Mouse (Mus musculus) gastrocnemius, adult 8-10 months (tissue): Measurements from ENCODE around the gene Zfp617. TPM values are rescaled to one million over a fixed set of nuclear protein-coding genes. Genes with fewer than 3 reads are reported as not detected.
"Not testable (repeated sequence)": the region's sequence is repeated elsewhere in the genome, so short reads cannot be mapped to it uniquely, and the experiment has no call there.

Experiments
- DNase-seq, 2 experiments: peaks; one replicate each; pipeline ENCODE4 v3.0.0; 2022; ENCODE audit warnings: low spot score in 2 of 2
- total RNA-seq, 4 experiments: library from RNA; stranded (reverse); gene quantifications; 2 replicates each; pipeline ENCODE4 v1.2.4; 2022

The Zfp617 gene
- total RNA-seq, 4 experiments from 2014 or later, result 17.1 to 20.4 (median 18.5) TPM

DNA sequence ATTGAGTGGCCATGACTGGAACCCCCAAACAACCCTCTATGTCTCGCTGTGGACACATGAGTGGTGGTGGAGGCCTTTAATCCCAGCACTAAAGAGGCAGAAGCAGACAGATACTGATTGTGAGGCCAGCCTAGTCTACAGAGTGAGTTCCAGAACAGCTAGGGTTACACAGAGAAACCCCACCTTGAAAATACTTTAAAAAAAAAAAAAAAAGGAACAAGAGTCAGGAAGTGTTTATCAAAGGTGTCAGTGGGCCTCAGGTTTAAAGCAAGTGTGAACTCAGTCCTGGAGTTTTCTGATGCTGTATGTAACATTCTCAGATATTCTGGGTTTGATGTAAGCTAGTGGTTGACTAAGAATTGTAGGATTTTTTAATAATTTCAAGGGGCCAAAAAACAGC is 44.1 kb downstream of the Zfp617 start:
- no peak for DNase-seq

DNA sequence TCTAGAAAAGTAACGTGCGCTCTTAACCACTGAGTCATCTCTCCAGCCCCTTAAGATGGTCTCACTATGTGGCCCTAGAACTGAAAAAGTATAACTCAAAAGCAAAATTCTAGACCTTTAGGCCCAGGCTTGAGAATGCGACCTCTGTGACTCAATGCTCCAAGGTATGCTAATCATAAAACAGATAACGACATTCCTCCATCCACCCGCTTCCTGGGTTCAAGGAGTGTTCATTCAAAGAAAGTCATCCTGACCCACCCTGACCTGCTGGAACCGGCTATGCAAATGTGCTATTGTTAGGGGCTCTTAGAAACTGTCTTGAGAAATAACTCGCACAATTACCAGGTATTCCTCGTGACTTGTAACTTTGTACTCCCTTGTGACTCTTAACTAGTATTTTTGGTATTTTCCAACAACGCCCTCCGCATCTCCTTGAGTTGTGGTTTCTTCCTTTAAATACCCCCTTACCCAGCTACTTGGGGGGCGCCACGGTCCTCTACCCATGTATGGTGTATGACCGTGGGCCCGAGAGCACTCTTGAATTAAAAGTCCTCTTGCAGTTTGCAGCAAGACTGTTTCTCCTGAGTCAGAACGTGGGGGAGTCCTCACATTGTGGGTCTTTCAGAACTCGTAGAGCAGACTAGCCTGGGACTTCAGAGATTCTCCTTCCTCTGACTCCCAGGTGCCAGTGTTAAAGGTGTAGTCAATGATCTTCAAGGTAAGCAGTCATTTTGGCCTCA is 44.7 kb downstream of the Zfp617 start:
- not testable (repeated sequence) for DNase-seq

DNA sequence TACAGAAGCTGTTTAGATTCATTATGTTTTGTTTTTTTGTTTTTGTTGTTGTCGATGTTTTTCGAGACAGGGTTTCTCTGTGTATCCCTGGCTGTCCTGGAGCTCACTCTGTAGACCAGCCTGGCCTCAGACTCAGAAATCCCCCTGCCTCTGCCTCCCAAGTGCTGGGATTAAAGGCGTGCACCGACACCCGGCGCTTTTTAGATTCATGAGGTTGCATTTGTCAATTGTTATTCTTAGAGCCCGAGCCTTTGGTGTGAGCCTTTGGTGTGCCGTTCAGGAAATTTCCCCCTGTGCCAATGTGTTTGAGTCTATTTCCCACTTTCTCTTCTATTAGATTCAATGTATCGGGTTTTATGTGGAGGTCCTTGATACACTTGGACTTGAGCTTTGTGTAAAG is 46.2 kb downstream of the Zfp617 start:
- DNase-seq, result no peak

DNA sequence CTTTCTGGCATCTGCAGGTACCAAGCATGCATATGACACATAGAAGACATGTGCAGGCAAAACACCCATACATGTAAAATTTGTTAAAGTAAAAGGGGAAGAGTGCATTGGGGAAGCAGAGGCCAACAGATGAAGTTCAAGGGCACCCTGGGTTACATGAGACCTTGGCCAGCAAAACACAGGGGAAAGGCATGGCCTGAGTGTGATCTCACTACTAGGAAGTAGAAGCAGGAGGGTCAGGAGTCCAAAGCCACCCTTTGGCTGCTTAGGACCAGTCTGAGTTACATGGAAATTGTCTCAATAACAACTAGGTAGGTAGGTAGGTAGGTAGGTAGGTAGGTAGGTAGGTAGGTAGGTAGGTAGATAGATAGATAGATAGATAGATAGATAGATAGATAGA is 52.0 kb downstream of the Zfp617 start:
- DNase-seq, result no peak

DNA sequence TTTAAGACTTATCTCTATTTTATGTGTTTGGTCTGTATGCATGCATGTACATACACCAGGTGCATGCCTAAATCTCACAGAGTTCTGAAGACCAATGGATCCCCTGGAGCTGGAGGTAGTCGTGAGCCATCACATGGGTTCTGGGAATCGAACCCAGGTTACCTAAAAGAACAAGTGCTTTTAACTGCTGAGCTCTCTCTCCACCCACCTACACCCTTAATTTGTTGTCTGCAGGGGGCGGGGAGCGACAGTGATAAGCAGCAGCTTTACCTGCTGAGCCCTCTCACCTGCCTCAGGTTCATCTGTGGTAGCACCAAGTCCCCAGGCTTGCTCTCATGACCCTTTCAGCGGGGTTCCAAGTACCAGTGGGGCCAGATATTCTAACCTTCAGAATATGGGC is 53.4 kb downstream of the Zfp617 start:
- DNase-seq, result no peak

DNA sequence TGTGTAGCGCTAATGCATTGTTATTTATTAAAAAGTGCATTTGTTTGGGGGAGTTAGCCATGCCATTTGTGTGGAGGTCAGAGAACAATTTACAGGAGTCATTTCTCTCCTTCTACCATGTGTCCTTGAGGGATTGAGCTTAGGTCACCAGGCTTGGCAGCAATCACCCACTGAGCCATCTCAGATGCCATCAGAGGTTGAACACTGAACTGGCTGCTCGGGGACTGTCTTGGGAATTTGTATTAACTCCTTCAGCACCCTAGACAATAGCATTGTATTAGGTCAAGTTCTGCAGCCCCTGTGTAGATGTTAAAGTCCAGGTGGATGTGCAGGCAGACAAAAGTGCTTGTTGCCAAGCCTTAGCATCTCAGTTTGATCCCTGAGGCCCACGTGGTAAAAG is 55.6 kb downstream of the Zfp617 start:
- DNase-seq, result no peak

DNA sequence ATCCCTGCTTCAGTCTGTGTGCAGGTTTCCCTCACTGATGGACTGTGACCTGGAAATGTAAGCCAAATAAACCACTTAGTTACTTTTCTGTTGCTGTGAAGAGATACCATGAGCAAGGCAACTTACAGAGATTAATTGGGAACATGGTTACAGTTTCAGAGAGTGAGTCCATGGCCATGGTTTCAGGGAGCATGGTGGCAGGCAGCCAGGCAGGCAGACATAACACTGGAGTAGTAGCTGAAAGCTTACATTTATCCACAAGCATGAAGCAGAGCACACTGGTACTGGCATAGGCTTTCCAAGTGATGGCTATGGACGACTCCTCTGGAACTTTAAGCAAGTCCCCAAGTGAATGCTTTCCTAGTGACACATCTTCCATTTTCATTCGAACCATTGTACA is 56.7 kb downstream of the Zfp617 start:
- no peak for DNase-seq

DNA sequence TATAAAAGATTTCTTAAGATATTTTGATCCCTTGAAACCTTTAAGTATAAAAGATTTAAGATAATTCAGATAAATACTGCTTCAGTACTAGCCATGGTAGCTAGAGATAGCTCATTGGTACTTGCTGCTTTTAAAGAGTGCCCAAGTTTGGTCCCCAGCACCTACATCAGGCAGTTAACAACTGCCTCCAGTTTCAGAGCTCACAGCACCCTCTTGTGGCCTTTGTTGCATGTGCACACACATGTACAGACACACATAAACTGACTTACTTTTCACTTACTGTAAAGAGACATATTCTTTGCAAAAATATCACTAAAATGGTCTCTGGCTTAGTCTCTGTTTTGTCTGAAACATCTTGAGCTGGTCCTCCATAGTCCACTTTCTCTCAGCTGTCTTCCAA is 58.0 kb downstream of the Zfp617 start:
- no peak for DNase-seq

DNA sequence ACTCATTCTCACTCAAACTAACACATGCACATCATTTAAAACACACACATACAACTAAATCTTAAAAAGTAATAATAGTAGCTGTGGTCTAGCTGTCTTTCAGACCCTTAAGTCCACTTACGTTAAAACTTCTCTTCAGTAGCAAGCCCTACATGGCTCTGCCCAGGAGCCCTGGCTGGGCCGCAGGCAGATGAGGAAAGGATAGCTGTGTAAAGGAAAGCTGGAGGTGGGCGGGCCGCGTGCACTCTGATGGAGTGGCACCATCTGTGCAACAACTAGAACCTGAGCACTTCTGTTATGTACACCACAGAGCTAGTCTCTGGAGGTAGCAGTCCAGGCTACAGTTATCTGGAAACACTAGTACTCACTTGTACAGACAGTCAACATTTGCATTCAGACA is 58.8 kb downstream of the Zfp617 start:
- no peak for DNase-seq

DNA sequence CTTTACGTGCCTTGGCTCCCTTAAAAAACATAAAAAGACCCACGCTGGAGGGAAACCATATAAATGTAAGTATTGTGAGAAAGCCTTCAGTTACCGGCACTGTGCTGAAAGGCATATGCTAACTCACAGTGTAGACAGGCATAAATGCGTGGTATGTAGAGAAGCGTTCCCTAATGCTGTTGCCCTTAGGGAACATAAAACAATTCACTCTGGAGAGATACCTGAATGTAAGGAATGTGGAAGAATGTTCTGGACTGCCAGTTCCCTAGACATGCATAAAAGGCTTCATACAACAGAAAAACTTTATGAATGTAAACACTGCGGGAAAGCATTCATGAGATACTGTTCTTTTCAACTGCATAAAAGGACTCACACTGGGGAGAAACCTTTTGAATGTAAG is 59.7 kb downstream of the Zfp617 start:
- no peak for DNase-seq

DNA sequence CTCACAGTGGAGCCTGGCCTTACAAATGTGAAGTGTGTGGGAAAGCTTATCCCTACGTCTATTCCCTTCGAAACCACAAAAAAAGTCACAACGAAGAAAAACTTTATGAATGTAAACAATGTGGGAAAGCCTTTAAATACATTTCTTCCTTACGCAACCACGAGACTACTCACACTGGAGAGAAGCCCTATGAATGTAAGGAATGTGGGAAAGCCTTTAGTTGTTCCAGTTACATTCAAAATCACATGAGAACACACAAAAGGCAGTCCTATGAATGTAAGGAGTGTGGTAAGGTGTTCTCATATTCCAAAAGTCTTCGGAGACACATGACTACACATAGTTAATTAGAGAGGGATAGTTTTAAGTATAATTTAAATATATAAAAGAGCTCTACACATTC is 60.2 kb downstream of the Zfp617 start:
- DNase-seq, result no peak

DNA sequence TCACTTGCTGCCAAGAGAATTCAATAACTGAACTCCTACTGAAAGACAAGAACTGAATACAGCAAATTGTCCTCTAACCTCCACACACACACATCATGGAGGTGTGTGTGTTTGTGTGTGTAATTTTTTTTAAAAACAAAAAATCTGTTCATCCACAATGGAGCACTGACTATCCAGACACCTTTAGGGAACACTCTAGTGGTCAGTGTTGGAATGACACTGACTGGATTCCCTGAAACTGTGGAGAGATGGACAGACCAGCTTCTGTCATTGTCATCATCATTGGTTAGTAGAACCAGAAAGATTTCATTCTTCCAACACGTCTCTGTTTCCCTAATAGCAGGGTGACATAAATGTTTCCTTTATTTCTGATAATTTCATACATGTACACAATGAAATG is 63.5 kb downstream of the Zfp617 start:
- DNase-seq, result no peak

DNA sequence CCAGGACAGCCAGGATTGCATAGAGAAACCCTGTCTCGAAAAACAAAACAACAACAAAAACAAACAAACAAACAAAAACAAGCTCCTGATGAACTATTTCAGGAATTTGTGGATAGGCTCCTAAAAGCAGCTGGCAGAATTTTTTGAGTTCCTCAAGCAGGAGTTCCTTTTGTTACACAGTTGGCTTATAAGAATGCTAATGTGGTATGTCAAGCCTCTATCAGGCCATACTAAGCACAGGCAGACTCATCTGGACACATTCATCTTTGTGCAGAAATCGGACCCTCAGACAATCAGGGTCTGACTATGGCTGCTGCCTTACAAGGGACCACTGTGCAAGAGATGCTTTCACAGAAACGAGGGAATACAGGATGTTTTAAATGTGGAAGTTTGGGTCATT is 65.8 kb downstream of the Zfp617 start:
- no peak for DNase-seq

DNA sequence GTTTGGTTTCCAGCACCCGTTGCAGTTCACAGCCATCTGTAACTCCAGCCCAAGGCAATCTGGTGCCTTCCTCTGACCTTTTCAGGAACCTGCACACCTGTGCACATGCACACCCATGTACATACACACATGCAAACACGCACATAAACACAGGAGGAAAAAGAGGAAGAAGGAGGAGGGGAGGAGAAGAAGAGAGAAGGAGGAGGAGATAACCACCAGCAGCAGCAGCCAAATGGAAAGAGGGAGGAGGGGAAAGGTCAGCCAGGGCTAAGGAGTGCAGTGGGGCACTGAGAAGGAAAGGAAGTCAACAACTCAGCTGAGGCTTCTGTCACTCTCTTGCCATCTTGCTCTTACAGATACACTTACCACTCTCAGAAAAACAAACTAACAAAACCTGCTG is 72.6 kb downstream of the Zfp617 start:
- no peak for DNase-seq

DNA sequence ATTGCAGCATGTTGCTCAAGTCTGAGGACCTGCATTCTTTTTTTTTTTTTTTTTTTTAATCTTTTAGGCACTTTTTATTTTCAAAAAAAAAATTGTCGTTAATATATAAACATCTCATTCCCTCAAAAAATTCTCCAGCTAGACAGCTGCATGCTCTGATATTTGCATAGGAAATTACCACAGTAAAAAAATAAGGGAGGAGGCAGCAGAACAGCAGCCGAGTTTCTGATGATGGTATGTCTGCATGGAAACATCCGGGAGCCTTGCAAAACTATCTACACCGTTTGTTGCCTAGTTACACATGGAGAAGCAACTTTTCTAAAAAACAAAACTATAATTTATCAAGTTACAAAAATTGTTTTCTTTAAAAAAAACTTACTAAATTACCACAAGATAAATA is 73.0 kb downstream of the Zfp617 start:
- no peak for DNase-seq

Other genes with a start within 250 kb of the Zfp617 start
- under 1 TPM in 3 of 4 experiments, not detected in 1; 0.10 to 0.21 (median 0.20) TPM for gene Unc13a, start 236.9 kb upstream of the Zfp617 start, total RNA-seq
- gene Jak3, start 232.3 kb upstream of the Zfp617 start, total RNA-seq, result 1 to 10 TPM; 1.4 to 2.0 (median 1.6) TPM
- gene Insl3, start 219.4 kb upstream of the Zfp617 start, total RNA-seq, result under 1 TPM in 1 of 4 experiments, not detected in 3; 0.54 TPM
- 1 to 10 TPM; 1.3 to 1.8 (median 1.5) TPM for gene B3gnt3, start 206.8 kb upstream of the Zfp617 start, total RNA-seq
- under 1 TPM in 2 of 4 experiments, not detected in 2; 0.08 to 0.65 TPM for gene Fcho1, start 182.9 kb upstream of the Zfp617 start, total RNA-seq
- gene Zfp709, start 26.6 kb upstream of the Zfp617 start, total RNA-seq, result 1 to 10 TPM; 1.7 to 2.4 (median 1.8) TPM
- gene Zfp882, start within 50 bp of the Zfp617 start, total RNA-seq, result 1 to 10 TPM; 2.5 to 4.2 (median 3.2) TPM
- gene Zfp961, start 42.4 kb downstream of the Zfp617 start, total RNA-seq, result 1 to 10 TPM; 1.3 to 2.3 (median 2.2) TPM
- gene Cyp4f18, start 101.0 kb downstream of the Zfp617 start, total RNA-seq, result under 1 TPM in 2 of 4 experiments, not detected in 2; 0.54 to 0.91 TPM
- gene Olfr372, start 132.6 kb downstream of the Zfp617 start, total RNA-seq, result not detected
- not detected for gene Olfr373, start 174.5 kb downstream of the Zfp617 start, total RNA-seq
- not detected for gene Olfr374, start 198.4 kb downstream of the Zfp617 start, total RNA-seq
- 10 to 100 TPM; 15.5 to 29.6 (median 21.3) TPM for gene Tpm4, start 226.3 kb downstream of the Zfp617 start, total RNA-seq